Mouse (Mus musculus) ES-Bruce4 (cell line): ENCODE data around the gene Aldh5a1.

ENCODE experiments used
- CTCF ChIP-seq: IDR thresholded peaks from one replicate; pipeline ENCODE4 v1.8.1; 2011; ENCODE audit warnings: low read depth, low read length
- EP300 ChIP-seq: IDR thresholded peaks from 2 replicates; pipeline ENCODE4 v1.6.1; 2011; ENCODE audit warnings: low read depth, low read length; ENCODE audit not compliant: insufficient read depth
- POLR2A ChIP-seq: IDR thresholded peaks from one replicate; pipeline ENCODE4 v1.8.1; 2011; ENCODE audit warnings: low read length; ENCODE audit not compliant: insufficient read depth

GRCm38 (mm10) chr13:24915831-24916230, 21.6 kb downstream of the Aldh5a1 start:
- TF ChIP-seq EP300 = no peak
- TF ChIP-seq CTCF = no peak
- no peak for TF ChIP-seq POLR2A
